Mouse (Mus musculus): ENCODE measurements at regions not wholly inside any gene's neighbourhood (a gene's known extent, or its start where the extent isn't known, plus 50 kb on each side); places are given as distances from the start of the nearest gene placed in this dataset.

- Histone ChIP-seq H3K4me3 (replicated peaks) (peak overlapping the region; percentile 22), H3K4me2 (replicated peaks) (peak overlapping the region; percentile 53), H3K9me3 (no peaks in the 10 kb centered on the region), H3K27ac (peak overlapping the region; percentile 92), H3K9ac (replicated peaks) (peak overlapping the region; percentile 53), H3K36me3 (no peaks in the 10 kb centered on the region), H3K4me1 (replicated peaks) (peaks cover 33% of the 10 kb centered on the region), H3K27me3 (peaks cover 10% of the 10 kb centered on the region; the same call in 1 of the 2 replicates)
- 1% methylated on average over 8 of the region's 8 CpGs for WGBS
- peak; percentile 71 for ATAC-seq
Measured at GRCm38 (mm10) chr2:180854349-180855004, 66.3 kb downstream of the Ythdf1 start.

DNA sequence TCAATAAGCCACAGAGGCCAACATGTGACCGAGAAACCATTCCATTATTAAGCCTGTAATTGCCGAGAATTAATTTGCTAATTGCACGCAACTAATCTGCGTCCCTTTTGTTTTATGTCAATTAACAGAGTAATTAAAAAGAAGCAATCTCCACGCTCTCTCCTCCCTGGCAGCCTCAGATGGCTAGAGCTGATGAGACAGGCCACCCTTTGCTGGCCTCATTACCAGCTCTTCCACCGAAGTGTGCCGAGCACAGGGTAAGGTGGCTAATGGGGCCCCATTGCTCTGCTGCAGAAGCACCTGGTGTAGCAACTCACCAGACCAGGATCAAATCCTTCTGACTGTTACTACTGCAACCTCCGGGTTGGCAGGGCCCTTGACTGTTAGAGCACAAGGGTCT, 70.8 kb upstream of the Bhlhe23 start:
- H3K9me3 ChIP-seq = no peaks in the 10 kb centered on the region
- ATAC-seq = no peak
- H3K36me3 ChIP-seq = no peaks in the 10 kb centered on the region
- 0 out of 2 replicates have a peak overlapping the region, but pooled peaks have one; percentile 30 for H3K27ac ChIP-seq
- no peak overlapping the region for H3K4me3 ChIP-seq (replicated peaks)
- H3K4me1 ChIP-seq (replicated peaks) = peaks cover 10% of the 10 kb centered on the region; the same call in 1 of the 2 replicates
- no peak overlapping the region for H3K4me2 ChIP-seq (replicated peaks)
- WGBS = 68% methylated on average over 8 of the region's 8 CpGs
- no peak overlapping the region for H3K9ac ChIP-seq (replicated peaks)
- no peaks in the 10 kb centered on the region for H3K27me3 ChIP-seq

- no peaks in the 10 kb centered on the region for H3K27me3 ChIP-seq
- 44% methylated on average over 5 of the region's 5 CpGs for WGBS
- no peak overlapping the region for H3K4me2 ChIP-seq (replicated peaks)
- no peak overlapping the region for H3K27ac ChIP-seq
- H3K9me3 ChIP-seq = no peaks in the 10 kb centered on the region
- no peaks in the 10 kb centered on the region for H3K36me3 ChIP-seq
- H3K4me1 ChIP-seq (replicated peaks) = peaks cover 10% of the 10 kb centered on the region; the same call in 1 of the 2 replicates
- H3K4me3 ChIP-seq (replicated peaks) = no peak overlapping the region
- no peak overlapping the region for H3K9ac ChIP-seq (replicated peaks)
- ATAC-seq = no peak
Measured at GRCm38 (mm10) chr2:180845011-180845410, 68.3 kb upstream of the Bhlhe23 start.

DNA sequence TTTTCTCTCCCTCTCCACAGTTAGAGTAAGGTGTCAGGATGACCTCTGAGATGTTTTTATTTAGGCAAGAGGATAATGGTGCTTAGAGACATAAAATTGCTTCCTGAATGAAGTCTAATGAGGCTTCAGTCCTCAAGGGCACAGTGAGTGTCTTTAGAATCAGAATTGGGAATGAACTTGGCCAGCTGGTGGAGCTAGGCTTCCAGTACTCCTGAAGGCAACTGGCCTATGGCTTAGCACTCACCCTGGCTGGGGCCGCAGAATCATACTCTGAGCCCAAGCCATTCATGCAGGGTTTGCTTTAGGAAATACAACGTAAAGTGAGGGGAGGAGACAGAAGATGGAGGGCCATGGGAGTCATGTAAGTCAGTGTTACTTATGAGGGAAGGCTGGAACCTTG, 67.0 kb upstream of the Bhlhe23 start:
- 71% methylated on average over 2 of the region's 2 CpGs for WGBS
- no peak for ATAC-seq
- Histone ChIP-seq H3K27ac (no peak overlapping the region), H3K4me3 (replicated peaks) (no peak overlapping the region), H3K9ac (replicated peaks) (no peak overlapping the region), H3K4me1 (replicated peaks) (peaks cover 10% of the 10 kb centered on the region; the same call in 1 of the 2 replicates), H3K36me3 (no peaks in the 10 kb centered on the region), H3K9me3 (no peaks in the 10 kb centered on the region), H3K27me3 (no peaks in the 10 kb centered on the region), H3K4me2 (replicated peaks) (no peak overlapping the region)

GRCm38 (mm10) chr2:180839126-180839525, 62.4 kb upstream of the Bhlhe23 start:
- H3K4me2 ChIP-seq (replicated peaks) = no peak overlapping the region
- no peak overlapping the region for H3K27ac ChIP-seq
- H3K9me3 ChIP-seq = no peaks in the 10 kb centered on the region
- H3K27me3 ChIP-seq = no peaks in the 10 kb centered on the region
- 90% methylated on average over 4 of the region's 4 CpGs for WGBS
- no peak for ATAC-seq
- no peak overlapping the region for H3K4me3 ChIP-seq (replicated peaks)
- H3K36me3 ChIP-seq = no peaks in the 10 kb centered on the region
- H3K9ac ChIP-seq (replicated peaks) = no peak overlapping the region
- H3K4me1 ChIP-seq (replicated peaks) = peaks cover 13% of the 10 kb centered on the region

DNA sequence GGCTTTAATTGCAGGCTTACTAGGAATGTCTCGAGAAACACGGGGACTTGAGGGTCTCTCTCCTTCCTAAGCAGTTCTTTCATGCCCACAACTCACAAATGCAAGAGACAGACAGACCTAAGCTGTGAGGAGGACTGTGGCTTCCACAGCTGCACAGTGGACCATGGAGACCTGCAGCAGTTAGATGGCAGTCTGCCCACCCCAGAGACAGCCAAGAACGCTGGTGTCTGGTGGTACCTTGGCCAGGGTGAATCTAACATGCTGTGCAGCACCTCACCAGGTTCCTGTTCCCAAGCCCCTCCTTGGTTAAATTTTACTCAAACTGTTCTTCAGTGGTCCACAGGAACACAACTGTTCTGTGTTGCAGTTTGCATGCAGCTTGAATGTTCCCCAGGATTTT, 61.3 kb upstream of the Bhlhe23 start:
- Histone ChIP-seq H3K9ac (replicated peaks) (no peak overlapping the region), H3K9me3 (no peaks in the 10 kb centered on the region), H3K27ac (no peak overlapping the region), H3K4me1 (replicated peaks) (peaks cover 8% of the 10 kb centered on the region), H3K4me2 (replicated peaks) (no peak overlapping the region), H3K36me3 (no peaks in the 10 kb centered on the region), H3K27me3 (no peaks in the 10 kb centered on the region), H3K4me3 (replicated peaks) (no peak overlapping the region)
- 77% methylated on average over 3 of the region's 3 CpGs for WGBS
- ATAC-seq = no peak

DNA sequence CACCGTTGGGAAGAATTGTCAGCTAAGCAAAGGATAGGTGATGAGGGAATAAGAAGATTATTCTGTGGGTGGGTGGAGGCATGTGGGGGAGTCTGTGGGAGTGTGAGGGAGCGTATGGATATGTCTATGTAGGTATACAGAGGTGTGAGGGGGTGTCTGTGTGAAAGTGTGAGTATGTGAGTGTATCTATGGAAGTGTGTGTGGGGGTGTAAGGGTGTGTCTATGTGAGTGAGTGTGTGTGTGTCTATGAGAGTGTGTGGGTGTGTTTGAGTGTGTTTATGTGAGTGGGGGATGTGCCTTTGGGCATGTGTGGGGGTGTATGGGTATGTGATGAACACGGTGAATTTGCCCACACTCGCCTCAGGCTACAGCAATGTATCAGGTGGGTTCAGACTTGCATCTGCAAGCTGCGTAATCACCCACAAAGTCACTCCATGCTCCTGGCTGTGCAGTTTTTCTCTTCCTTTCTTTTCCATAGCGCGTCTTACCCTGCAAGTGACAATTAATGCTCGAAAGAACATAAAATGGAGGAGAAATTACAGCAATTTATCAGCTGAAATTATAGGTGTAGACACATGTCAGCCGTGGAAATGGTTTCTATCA, 60.7 kb upstream of the Bhlhe23 start:
- H3K4me1 ChIP-seq (replicated peaks) = peaks cover 8% of the 10 kb centered on the region
- WGBS = 82% methylated on average over 9 of the region's 9 CpGs
- no peak overlapping the region for H3K4me2 ChIP-seq (replicated peaks)
- no peak overlapping the region for H3K9ac ChIP-seq (replicated peaks)
- H3K27ac ChIP-seq = no peak overlapping the region
- no peak overlapping the region for H3K4me3 ChIP-seq (replicated peaks)
- no peaks in the 10 kb centered on the region for H3K36me3 ChIP-seq
- H3K9me3 ChIP-seq = no peaks in the 10 kb centered on the region
- H3K27me3 ChIP-seq = no peaks in the 10 kb centered on the region
- ATAC-seq = no peak

GRCm38 (mm10) chr2:180835936-180836602, 59.4 kb upstream of the Bhlhe23 start:
- H3K27ac ChIP-seq = no peak overlapping the region
- H3K27me3 ChIP-seq = no peaks in the 10 kb centered on the region
- H3K4me3 ChIP-seq (replicated peaks) = no peak overlapping the region
- no peak for ATAC-seq
- 83% methylated on average over 6 of the region's 6 CpGs for WGBS
- H3K4me1 ChIP-seq (replicated peaks) = peaks cover 8% of the 10 kb centered on the region
- H3K4me2 ChIP-seq (replicated peaks) = no peak overlapping the region
- no peak overlapping the region for H3K9ac ChIP-seq (replicated peaks)
- H3K9me3 ChIP-seq = no peaks in the 10 kb centered on the region
- no peaks in the 10 kb centered on the region for H3K36me3 ChIP-seq

GRCm38 (mm10) chr2:180832711-180833110, 56.0 kb upstream of the Bhlhe23 start:
- Histone ChIP-seq H3K27me3 (no peaks in the 10 kb centered on the region), H3K27ac (no peak overlapping the region), H3K4me1 (replicated peaks) (peaks cover 8% of the 10 kb centered on the region), H3K4me3 (replicated peaks) (no peak overlapping the region), H3K4me2 (replicated peaks) (no peak overlapping the region), H3K9ac (replicated peaks) (no peak overlapping the region), H3K9me3 (no peaks in the 10 kb centered on the region), H3K36me3 (no peaks in the 10 kb centered on the region)
- no peak for ATAC-seq
- whole genome bisulfite sequencing = 78% methylated on average over 7 of the region's 7 CpGs

DNA sequence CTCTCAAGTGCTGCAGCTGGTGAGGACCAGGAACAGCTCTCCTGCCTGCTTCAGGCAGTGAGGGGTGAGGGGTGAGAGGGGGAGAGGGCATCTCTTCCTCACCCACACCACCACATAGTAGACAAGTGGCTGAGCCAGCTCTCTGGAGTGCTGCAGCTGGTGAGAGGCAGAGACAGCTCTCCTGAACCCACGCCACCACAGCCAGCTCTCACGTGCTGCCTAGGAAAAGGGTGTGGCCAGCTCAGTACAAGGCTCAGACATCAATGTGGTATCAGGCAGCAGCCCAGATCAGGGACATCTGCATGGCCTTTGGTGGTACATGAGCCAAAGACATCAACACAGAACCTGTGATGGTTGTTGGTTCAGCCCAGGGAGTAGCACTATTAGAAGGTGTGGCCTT, 53.9 kb upstream of the Bhlhe23 start:
- H3K9ac ChIP-seq (replicated peaks) = no peak overlapping the region
- no peaks in the 10 kb centered on the region for H3K27me3 ChIP-seq
- peaks cover 3% of the 10 kb centered on the region for H3K4me1 ChIP-seq (replicated peaks)
- no peaks in the 10 kb centered on the region for H3K9me3 ChIP-seq
- no peak overlapping the region for H3K4me3 ChIP-seq (replicated peaks)
- H3K27ac ChIP-seq = no peak overlapping the region
- H3K36me3 ChIP-seq = no peaks in the 10 kb centered on the region
- 73% methylated on average over 2 of the region's 2 CpGs for WGBS
- H3K4me2 ChIP-seq (replicated peaks) = no peak overlapping the region
- ATAC-seq = no peak

DNA sequence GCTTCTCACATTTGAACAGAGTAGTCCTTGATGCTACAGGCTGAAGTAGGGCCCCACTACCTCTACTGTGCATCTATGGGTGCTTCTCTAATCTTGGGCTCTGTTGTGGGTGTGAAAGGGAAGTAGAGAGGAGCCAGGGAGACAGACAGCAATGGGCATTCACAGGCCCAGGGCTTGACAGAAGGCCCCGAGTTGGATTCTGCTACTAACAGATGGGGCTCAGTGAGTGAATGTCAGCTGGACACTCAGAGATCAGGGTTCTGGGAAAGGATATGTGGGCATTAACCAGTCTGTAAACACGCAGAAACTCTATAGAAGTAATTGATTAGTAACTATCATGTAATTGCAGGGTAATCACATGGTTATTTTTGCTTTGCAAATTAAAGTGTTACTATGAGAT, 51.4 kb upstream of the Bhlhe23 start:
- no peak overlapping the region for H3K9ac ChIP-seq (replicated peaks)
- H3K9me3 ChIP-seq = no peaks in the 10 kb centered on the region
- H3K4me1 ChIP-seq (replicated peaks) = peaks cover 14% of the 10 kb centered on the region
- no peak overlapping the region for H3K4me2 ChIP-seq (replicated peaks)
- no peak overlapping the region for H3K27ac ChIP-seq
- H3K36me3 ChIP-seq = no peaks in the 10 kb centered on the region
- WGBS = 73% methylated on average over 2 of the region's 2 CpGs
- ATAC-seq = no peak
- H3K4me3 ChIP-seq (replicated peaks) = no peak overlapping the region
- no peaks in the 10 kb centered on the region for H3K27me3 ChIP-seq

DNA sequence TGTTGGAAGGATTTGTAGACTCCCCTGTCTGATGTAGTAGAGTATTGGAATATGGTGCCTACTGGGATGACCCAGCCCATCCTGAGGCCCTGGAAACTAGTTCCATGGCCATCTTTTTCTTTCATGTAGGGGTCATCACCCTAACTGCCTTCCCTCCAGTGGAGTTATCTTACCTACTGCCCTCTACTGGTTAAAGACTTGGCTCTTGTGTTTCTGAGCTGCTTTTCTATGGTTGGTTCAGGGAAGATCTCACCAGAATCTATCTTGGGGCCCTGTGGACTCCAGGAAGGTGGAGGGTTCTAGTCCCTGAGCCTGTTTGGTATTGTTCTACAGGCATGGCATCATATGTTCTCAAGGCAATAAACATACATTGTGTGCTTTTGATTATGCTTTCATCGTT, 50.0 kb upstream of the Bhlhe23 start:
- WGBS = 89% methylated on average over 1 of the region's 1 CpGs
- Histone ChIP-seq H3K27me3 (no peaks in the 10 kb centered on the region), H3K9ac (replicated peaks) (no peak overlapping the region)

More for the DNA sequence above, 50.0 kb upstream of the Bhlhe23 start:
- no peaks in the 10 kb centered on the region for H3K36me3 ChIP-seq
- H3K4me1 ChIP-seq (replicated peaks) = peaks cover 14% of the 10 kb centered on the region
- H3K4me3 ChIP-seq (replicated peaks) = no peak overlapping the region
- no peak overlapping the region for H3K4me2 ChIP-seq (replicated peaks)
- 0 out of 2 replicates have a peak overlapping the region, but pooled peaks have one; percentile 82 for H3K27ac ChIP-seq
- no peak for ATAC-seq
- no peaks in the 10 kb centered on the region for H3K9me3 ChIP-seq

Data from midbrain, embryonic 13.5 days (tissue).